Mouse (Mus musculus) erythroid progenitor cell, adult 5-6 weeks (primary cell): Measurements from ENCODE around the gene Chd6. TPM values are rescaled to one million over a fixed set of nuclear protein-coding genes. Genes with fewer than 3 reads are reported as not detected.

ENCODE experiments used
- ATAC-seq: replicated peaks from 2 replicates; pipeline ENCODE4 v1.8.0; 2016; ENCODE audit warnings: moderate number of reproducible peaks, mild to moderate bottlenecking, moderate TSS enrichment, inconsistent platforms; ENCODE audit not compliant: poor library complexity, low FRiP score, severe bottlenecking
- total RNA-seq, 2 experiments: library from RNA; stranded (forward) in 1 of 2; stranded (reverse) in 1 of 2; fragments of 150-400 nt in 1 of 2; fragments of 186-747, 209-891 nt in 1 of 2; gene quantifications; 2 replicates each; pipeline versions ENCODE4 v1.2.3 to v1.2.4; 2015 to 2017; ENCODE audit warnings: low replicate concordance in 2 of 2

The Chd6 gene
- total RNA-seq, 2 experiments from 2014 or later: 33.4 to 33.5 TPM

DNA sequence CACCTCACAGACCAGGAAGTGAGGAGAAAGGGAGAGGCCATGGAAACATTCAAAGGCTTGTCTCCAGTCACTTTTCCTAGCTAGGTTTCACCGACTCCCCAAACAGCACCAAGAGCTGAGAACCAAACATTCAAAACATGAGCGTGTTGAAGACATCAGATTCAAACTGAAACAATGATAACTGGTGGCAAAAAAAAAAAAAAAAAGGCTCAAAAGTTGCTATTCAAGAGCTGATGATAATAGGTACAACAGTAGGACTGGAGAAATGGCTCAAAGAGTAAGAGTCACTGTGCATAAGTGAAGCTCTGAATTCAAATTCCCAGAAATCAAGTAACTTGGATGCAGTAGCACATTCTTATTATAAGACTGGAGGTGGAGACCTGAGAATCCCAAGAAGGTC, 30.3 kb downstream of the Chd6 start:
- ATAC-seq: no peak

DNA sequence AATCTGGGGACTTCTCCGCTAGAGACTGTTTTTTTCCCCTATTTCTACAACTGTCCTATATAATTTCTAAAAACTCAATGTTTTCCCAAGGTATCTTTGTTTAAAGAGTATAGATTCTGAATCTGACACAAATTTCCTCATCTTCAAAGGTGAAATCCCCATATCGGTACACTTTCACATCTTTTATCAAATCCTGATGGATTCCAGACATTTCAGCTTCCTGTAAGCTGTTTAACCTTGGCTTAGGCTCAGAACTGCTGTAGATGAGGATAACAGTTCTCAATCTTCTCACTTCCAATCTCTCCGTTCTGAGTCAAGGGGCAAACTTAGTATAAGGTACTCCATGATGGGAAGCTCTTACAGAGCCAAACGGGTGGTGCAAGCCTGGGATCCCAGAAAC, 32.6 kb downstream of the Chd6 start:
- ATAC-seq: no peak

DNA sequence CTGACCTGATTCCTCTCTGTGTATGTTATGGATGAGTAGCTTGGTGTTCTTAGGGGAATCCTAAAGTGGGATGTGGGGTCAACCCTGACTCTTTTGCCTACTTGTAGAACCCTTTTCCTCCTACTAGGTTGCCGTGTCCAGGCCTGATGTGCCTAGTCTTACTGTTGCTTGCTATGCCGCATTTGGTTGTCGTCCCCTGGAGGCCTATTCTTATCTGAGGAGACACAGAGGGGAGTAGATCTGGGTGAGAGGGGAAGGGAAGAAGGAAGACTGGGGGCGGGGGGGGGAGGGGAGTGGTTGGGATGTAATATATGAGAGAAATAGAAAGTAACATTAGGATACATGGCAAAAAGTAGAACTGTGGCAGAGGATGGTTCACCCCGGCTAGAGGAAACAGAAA, 33.3 kb downstream of the Chd6 start:
- no peak for ATAC-seq

DNA sequence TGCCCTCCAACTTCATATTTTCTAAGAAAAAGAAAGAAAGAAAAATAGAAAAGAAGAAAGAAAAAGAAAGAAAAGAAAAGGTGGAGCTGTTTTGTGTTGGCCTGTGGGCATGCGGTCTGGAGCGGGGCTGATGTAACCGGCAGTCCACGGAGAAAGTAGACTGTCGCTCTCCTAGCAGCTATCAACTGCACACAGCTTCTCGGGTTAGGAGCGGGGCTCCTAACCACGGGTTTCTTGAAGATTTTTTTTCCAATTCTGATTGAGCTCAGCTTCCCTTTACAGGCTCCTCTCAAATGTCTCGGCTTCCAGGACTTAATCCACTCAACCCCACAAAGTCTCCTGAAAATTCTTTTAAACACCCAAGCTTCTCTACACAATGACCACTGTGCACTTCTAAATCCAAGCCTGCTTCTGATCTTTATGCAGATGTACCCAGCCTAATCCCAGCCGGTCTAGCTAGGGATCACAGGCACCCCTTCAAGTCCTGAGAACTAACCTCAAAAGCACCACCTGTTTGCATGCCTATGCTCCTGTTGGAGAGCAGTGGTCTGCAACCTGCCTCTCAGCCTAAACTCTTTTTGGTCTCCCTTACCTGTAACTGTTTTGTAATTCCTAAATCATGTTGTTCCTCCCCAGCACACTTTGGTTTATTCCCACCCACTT, 42.6 kb downstream of the Chd6 start:
- ATAC-seq: no peak

DNA sequence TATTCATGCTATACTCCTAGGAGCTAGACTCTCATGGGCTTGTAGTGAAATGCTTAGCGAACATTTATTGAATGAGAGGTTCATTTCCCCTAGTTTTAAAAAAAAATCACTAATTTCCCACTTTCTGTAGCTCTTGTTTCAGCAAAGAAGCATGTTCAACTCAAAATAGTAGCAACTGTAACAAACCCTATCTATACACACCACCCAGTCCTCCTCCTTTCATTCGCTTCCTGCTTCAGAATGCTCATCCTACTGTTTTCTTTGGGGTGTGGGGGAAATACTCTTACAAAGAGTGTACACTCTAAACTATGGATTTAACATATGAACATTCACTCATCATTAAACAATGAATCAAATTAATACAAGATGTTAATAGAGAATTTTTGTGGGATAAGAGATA, 43.3 kb downstream of the Chd6 start:
- ATAC-seq: no peak

DNA sequence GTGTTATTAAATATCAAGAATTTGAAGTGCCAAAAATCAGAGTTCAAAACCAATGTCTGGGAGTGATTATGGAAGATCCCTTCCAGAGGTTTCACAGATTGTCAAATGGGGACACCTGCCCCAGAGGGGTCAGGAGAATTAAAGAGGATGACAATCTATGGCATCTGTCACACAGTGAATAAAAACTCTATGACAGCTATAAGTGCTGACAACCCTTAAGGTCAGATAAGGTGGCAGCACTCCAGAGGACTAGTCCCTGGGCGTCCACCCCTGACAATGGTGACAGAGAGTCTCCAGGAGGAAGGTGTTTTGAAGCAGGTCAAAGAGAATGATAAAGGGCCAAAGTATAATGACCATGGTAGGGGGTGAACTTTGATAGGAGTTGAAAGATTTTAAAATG, 44.0 kb downstream of the Chd6 start:
- ATAC-seq: no peak

DNA sequence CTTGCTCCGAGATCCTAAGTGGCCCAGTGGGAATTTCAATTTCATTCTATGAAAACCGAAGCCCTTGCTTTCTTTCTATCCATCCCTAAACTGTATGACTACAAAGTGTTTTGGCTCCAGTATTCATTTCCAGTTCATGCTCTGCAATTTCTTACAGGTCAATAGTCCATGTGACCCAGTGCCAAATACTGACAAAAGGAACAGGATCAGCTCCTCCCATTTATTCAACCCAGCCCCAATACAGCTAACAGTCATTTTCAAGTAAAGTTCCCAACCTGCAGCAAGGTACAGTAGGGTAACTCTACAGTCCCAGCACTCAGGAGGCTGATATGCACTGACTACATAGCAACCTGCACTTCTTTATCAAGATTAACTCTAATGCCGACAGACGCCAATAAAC, 50.0 kb downstream of the Chd6 start:
- ATAC-seq: no peak

DNA sequence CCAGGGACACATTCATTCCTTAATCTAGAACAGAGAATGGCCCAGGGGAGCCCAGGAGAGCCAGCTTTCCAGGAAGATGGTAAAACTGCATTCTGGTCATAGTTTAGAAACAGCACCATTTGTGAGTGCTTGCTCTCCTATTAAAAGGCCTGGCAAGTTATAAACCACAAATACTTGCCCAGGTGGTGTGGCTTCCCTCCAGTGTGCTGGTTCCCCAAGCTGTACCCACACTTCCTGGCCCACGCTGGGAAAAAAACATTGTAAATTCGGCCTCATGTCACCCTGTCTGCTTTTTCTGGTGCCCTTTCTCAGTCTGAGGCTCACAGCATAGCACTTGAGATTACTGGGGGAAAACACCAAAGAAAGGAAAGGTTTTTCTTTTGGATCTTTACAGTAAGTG, 55.1 kb downstream of the Chd6 start:
- no peak for ATAC-seq

DNA sequence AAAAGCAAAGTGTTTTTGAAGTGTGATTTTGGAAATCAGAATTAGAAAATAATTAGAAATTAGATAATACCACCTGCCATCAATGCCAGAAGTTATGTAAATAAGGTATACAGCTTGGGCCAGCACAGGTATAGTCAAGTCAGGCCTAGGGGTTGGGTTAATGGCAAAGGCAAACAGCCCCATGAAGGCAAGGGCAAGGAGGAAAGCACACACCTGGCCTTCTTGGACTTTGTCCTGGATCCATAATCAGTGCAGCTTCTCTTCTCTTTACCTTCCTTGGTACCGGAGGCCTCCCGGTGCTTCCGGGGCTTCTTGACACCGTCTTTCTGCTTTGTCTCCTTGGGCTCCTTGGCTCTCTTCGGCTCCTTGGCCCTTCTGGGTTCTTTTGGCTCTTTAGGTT, 56.7 kb downstream of the Chd6 start:
- no peak for ATAC-seq

DNA sequence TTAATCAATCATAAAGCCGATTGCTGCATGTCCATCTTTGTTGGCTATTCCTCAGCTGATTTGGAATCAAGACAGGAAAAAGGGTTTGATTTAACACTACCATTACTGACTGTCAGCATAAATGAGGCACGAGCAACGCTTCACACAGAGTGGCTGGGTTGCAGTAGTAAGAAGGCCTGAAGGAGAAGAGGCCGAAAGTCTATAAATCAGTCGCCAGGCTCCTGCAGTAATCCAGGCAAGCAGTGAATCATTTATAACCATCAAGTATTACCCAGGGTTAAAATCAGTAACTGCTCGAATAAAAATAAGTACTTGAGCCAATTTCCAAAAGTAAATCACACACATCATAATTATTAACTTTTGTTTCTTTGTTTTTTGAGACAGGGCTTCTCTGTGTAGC, 59.4 kb downstream of the Chd6 start:
- ATAC-seq: no peak

DNA sequence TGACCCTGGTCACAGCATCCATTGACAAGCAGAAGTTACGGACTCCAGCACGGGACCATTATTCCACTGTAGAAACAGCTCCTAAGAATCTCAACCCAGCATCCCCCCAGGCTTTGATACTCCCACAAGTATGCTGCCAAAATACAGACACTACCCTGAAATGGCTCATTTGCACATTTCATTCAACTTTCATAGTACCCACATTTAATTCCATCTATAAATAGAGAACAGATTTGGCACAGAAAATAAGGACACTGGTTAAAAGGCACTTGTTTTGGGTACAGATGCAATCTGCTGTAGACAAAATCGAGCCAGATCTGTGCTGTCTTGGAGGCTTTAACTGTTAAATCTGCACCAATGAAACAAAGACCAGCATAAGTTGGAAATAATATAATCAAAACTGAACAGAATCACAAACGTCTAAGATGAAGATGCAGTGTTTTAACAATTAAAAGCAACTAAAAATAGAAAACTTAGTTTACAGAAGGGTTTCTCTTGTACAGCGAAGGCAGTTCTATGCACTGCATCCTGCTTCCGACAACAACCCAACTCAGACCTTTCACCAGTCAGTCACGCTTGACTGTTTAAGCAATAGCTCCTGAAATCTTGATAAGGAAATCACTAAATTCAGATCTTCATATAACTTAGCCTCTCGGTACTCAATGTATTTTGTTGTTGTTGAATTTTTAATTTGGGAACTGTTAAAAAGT, 64.2 kb downstream of the Chd6 start:
- no peak for ATAC-seq

DNA sequence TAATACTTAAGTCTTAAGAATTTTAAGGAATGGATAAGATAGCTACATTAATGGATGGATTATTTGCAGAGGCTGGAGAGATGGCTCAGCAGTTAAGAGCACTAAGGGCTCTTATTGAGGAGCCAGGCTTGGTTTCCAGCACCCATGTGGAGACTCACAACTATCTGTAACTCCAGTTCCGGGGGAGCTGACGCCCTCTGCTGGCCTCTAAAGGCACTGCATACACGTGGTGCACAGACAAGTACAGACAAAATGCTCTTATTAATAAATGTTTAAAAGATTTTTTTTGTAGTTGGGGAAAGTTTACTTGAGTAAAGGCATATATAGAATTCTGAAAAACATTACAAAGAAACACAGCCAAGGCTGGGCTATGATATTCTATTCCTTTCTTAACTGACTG, 66.0 kb downstream of the Chd6 start:
- no peak for ATAC-seq

DNA sequence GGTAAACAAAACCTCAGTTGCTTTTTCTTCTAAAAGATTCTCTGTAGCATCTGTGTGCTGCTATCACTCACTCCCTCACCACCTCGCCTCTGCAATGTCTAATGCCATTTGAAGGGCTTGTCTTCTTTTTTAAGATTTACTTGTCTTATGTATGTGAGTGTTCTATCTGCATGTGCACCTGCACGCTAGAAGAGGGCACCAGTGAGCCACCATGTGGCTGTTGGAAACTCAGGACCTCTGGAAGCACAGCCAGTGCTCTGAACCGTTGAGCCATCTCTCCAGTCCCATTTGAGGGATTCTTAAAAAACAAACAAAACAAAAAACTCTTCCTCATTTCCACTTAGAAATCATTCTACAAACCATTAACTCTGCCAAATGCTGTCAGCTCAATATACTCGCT, 68.1 kb downstream of the Chd6 start:
- no peak for ATAC-seq

DNA sequence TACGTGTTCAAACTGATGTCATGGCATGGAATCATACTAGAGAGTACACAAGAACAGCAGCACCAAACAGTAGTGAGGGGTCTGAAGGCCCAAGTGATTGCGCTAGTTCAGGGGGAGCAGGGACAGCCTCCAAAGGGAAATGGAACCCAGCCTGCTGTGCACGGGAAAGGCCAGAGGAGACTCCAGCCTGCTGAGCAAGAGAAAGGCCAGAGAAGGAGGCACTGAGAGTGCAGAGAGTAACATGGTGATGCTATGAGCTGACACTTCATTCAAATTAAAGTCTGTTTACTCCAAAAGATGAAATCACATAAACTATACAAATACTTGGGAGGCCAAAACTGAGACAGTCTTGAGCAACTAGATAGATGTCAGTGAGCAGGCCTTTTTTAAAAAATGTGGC, 71.1 kb downstream of the Chd6 start:
- no peak for ATAC-seq

DNA sequence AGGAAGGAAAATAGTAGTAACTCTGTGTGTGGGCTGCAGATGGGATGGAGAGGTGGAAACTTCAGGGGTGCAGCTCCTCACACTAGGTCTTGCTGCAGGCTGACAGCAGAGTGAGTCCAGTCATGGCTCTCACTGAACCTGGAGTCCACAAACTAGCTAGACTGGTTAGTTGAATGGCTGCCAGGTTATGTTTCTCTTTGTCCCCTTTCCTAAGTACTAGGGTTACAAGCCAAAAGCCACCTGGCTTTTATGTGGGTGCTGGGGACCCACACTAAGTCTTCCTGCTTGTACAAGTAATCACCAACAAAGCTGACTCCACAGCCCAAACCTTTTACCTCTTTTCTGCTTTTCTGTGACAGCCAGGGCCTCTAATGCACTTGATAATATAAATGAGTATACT, 75.7 kb downstream of the Chd6 start:
- ATAC-seq: no peak

DNA sequence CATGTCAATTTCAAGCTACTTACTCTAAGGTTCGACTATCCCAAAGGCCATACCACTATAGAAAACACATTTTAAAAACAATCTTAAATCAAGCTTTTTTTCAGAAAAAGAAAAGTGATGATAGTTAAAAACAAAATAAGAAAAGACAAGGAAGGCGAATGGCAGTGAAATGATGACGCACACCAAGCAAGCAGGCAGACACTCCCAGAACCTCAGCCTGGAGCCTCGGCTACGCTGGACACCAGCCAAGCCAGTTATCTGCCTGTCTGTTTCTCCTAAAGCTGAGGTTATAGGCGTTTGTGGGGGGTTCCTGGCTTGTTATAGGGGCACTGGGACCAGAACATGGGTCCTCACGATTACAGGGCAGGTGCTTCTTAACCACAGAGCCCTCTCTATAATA, 76.5 kb downstream of the Chd6 start:
- no peak for ATAC-seq

DNA sequence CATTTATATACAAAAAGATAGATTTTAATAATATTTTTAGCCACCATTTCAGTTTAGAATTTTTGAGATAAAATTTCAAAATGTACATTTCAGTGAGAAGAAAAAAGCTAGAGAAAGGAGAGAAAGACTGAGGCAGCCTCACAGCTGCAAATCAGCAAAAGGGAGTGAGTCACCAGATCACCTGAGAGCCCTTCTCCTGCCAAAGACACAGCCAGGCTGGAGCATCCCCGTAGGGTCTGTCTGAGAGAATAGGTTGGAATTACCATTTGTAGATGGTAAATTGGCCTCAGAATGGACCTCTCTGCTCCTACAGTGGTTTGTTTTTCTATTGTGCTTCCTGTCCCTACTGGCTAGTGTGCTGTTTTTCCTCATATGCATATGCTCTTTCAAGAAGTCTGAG, 84.3 kb downstream of the Chd6 start:
- no peak for ATAC-seq

DNA sequence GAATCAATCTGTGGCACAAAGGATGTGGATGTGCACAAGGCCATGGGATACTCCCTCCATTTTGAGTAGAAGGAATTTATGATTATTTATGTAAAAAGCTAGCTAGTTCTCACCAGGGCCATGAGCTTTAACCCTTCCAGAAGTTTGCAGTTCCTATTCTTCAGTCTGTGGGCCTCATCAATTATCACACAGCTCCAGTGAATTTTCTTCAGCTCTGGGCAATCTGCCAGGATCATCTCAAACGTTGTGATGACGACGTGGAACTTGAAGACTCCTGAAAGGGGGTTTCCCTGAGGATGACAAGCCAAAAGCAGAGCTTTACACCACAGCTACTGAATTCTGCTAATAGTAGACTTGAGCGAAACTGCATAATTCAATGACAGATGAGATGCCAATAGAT, 91.0 kb downstream of the Chd6 start:
- no peak for ATAC-seq

DNA sequence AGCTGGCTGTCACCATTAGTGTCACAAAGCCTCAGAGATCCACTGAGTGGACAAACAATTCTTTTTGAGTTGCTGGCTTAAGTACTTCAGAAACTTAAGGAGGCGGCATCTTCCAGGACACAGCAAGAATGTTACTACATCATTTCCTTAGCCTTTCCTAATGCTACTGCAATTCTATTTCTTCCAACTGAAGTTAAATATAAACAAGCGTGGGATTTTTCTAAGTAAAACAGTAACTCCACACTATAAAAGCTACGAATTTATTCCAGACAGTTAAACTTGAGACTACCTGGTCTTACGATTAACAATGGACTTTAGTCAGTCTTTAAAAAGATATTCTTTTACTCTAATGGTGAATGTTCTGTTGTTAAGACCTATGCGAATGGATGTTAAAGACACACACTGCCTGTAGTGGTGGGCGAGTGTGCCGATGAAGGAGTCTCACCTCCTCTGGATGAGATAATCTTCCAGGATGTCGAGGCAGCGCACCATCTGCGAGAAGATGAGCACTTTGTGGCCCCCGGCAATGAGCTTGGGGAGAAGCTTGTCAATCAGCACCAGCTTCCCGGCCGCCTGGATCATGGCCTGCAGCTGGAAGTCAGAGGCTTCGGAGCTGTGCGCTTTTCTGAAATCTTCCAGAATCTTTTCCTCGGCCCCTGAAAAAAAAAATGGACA, 96.2 kb downstream of the Chd6 start:
- no peak for ATAC-seq

DNA sequence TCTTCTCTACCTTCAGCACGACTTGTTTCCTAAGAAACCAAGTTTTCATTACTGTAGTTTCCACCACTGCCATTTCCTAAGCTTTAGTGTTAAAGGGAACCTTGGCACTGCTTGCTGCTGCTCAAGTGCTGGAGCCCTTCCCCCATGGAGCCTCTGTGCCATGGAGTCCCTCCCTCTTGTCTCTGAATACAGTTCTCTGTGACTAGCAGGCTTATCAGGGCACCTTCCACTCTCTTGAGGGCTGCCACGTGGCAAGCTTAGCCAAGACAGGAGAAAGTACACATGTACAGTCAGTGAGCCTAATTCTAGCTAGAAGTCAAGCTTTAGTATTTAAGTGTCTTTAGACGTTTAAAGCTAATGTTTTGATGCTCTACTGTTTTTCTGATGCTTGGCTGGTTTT, 104.5 kb downstream of the Chd6 start:
- 0 out of 2 replicates have a peak, but pooled peaks have one; percentile 25 for ATAC-seq

DNA sequence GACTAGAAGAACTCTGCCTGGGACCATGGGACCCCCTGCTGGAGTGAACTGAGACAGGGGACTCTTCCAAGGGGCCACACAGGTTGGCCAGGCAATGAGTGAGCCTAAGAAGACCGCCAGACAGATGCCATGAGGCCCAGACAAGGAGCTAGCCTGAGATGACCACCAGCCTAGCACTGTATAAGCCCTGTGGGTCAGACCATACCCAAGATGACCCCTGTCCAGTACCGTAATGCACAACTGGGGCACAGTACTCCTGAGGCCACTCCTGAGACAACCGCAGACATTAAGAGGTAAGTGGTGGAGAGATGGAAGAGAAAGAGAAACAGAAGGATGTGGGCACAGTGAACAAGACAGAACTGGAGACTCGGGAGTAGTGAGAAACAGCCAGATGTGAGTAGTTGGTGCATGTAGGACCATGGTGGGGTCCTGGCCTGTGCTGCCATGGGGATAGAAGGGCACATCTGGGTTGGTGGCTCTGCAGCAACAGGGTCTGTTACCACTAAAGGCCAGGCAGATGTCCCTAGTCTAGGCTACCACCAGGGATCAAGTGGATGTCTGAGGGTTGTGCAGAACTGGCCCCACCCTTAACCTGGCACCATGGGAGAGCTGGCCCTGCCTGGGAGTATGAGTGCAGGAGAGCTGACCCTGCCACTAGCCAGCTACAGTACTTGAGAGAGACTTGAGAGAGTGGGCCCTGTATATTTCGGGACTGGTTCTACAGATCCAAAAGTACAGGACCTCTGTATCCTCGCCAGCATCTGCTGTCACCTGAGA, 111.7 kb downstream of the Chd6 start:
- ATAC-seq: peak; percentile 46; the same call in 1 of the 2 replicates
